Mouse (Mus musculus) MEL (cell line): ENCODE results near the gene Mfsd14b. TPM values are rescaled to one million over a fixed set of nuclear protein-coding genes. Genes with fewer than 3 reads are reported as not detected.

ENCODE experiments used
- DNase-seq: peaks from one replicate; pipeline ENCODE4 v3.0.0; 2011; ENCODE audit warnings: low read depth, low spot score
- H3K27ac ChIP-seq: 2 replicates; pipeline ENCODE4 v1.5.1; 2012; ENCODE audit warnings: low read depth, mild to moderate bottlenecking, control low read depth, low read length, moderate library complexity; ENCODE audit not compliant: control insufficient read depth
- H3K27me3 ChIP-seq, 2 experiments: fragments of 150-350 bp in 1 of 2; sonication (generic) in 1 of 2; 2 replicates each; pipeline ENCODE4 v1.6.1; 2012; ENCODE audit warnings: low read length in 2 of 2, mild to moderate bottlenecking in 2 of 2, improper control_type of control experiment in 1 of 2, moderate library complexity in 1 of 2; ENCODE audit not compliant: insufficient read depth in 2 of 2, control insufficient read depth in 1 of 2
- H3K36me3 ChIP-seq, 2 experiments: 2 replicates each; pipeline ENCODE4 v1.6.1; 2012 to 2014; ENCODE audit warnings: low read length in 2 of 2, improper control_type of control experiment in 1 of 2, inconsistent platforms in 1 of 2, mild to moderate bottlenecking in 1 of 2; ENCODE audit not compliant: insufficient read depth in 2 of 2, control insufficient read depth in 1 of 2
- H3K4me1 ChIP-seq, 2 experiments: fragments of 150-350 bp in 1 of 2; sonication (generic) in 1 of 2; 2 replicates each; pipeline ENCODE4 v1.6.1; 2012; ENCODE audit warnings: low read length in 2 of 2, improper control_type of control experiment in 1 of 2, mild to moderate bottlenecking in 1 of 2; ENCODE audit not compliant: insufficient read depth in 2 of 2, control insufficient read depth in 1 of 2
- H3K4me3 ChIP-seq, 2 experiments: fragments of 150-350 bp in 1 of 2; sonication (generic) in 1 of 2; 2 replicates each; pipeline ENCODE4 v1.5.1; 2012; ENCODE audit warnings: low read depth in 2 of 2, low read length in 2 of 2, mild to moderate bottlenecking in 2 of 2, moderate library complexity in 2 of 2, control low read depth in 1 of 2, improper control_type of control experiment in 1 of 2; ENCODE audit not compliant: control insufficient read depth in 1 of 2, insufficient read depth in 1 of 2
- H3K79me2 ChIP-seq: 2 replicates; pipeline ENCODE4 v1.6.1; 2012; ENCODE audit warnings: mild to moderate bottlenecking, low read length, moderate library complexity; ENCODE audit not compliant: control insufficient read depth, poor library complexity, insufficient read depth
- H3K9ac ChIP-seq: 2 replicates; pipeline ENCODE4 v1.6.1; 2012; ENCODE audit warnings: low read depth, mild to moderate bottlenecking, control low read depth, low read length, moderate library complexity; ENCODE audit not compliant: control insufficient read depth, poor library complexity, severe bottlenecking
- H3K9me3 ChIP-seq: fragments of 150-350 bp; sonication (generic); replicated peaks from 2 replicates; pipeline ENCODE4 v1.6.1; 2012; ENCODE audit warnings: mild to moderate bottlenecking, low read length, improper control_type of control experiment, moderate library complexity; ENCODE audit not compliant: insufficient read depth
- CHD1 ChIP-seq: IDR thresholded peaks from 2 replicates; pipeline ENCODE4 v1.6.1; 2012; ENCODE audit warnings: low read depth, mild to moderate bottlenecking, inconsistent platforms, low read length, improper control_type of control experiment
- CHD2 ChIP-seq: IDR thresholded peaks from 2 replicates; pipeline ENCODE4 v1.6.1; 2011; ENCODE audit warnings: low read length, improper control_type of control experiment
- E2F4 ChIP-seq: IDR thresholded peaks from 2 replicates; pipeline ENCODE4 v1.6.1; 2011; ENCODE audit warnings: low read depth, low read length, improper control_type of control experiment, borderline replicate concordance
- ELF1 ChIP-seq: IDR thresholded peaks from 2 replicates; pipeline ENCODE4 v1.6.1; 2014; ENCODE audit warnings: low read depth, mild to moderate bottlenecking, inconsistent platforms, low read length, improper control_type of control experiment, moderate library complexity
- EP300 ChIP-seq, 2 experiments: IDR thresholded peaks; 2 replicates each; pipeline ENCODE4 v1.6.1; 2011; ENCODE audit warnings: improper control_type of control experiment in 2 of 2, low read length in 2 of 2, low read depth in 1 of 2, mild to moderate bottlenecking in 1 of 2
- ETS1 ChIP-seq: IDR thresholded peaks from 2 replicates; pipeline ENCODE4 v1.6.1; 2012; ENCODE audit warnings: low read depth, mild to moderate bottlenecking, inconsistent platforms, low read length, improper control_type of control experiment, moderate library complexity
- GABPA ChIP-seq: IDR thresholded peaks from 2 replicates; pipeline ENCODE4 v1.6.1; 2012; ENCODE audit warnings: low read depth, mild to moderate bottlenecking, inconsistent platforms, low read length, improper control_type of control experiment, moderate library complexity
- GATA1 ChIP-seq: IDR thresholded peaks from 2 replicates; pipeline ENCODE4 v1.6.1; 2011; ENCODE audit warnings: low read depth, low read length, improper control_type of control experiment
- HCFC1 ChIP-seq: IDR thresholded peaks from 2 replicates; pipeline ENCODE4 v1.6.1; 2012; ENCODE audit warnings: low read depth, mild to moderate bottlenecking, inconsistent platforms, low read length, improper control_type of control experiment, moderate library complexity
- KAT2A ChIP-seq: conservative IDR thresholded peaks from 2 replicates; pipeline ENCODE4 v1.6.1; 2012; ENCODE audit warnings: low read depth, low read length, improper control_type of control experiment, inconsistent platforms
- MAFK ChIP-seq: IDR thresholded peaks from 2 replicates; pipeline ENCODE4 v1.6.1; 2011; ENCODE audit warnings: low read depth, mild to moderate bottlenecking, low read length, improper control_type of control experiment, borderline replicate concordance
- MAX ChIP-seq: IDR thresholded peaks from 2 replicates; pipeline ENCODE4 v1.6.1; 2011; ENCODE audit warnings: low read length, improper control_type of control experiment
- MYC ChIP-seq: IDR thresholded peaks from 2 replicates; pipeline ENCODE4 v1.6.1; 2011; ENCODE audit warnings: low read depth, mild to moderate bottlenecking, low read length, improper control_type of control experiment, moderate library complexity
- NELFE ChIP-seq: IDR thresholded peaks from 2 replicates; pipeline ENCODE4 v1.6.1; 2011; ENCODE audit warnings: low read depth, low read length, improper control_type of control experiment
- NRF1 ChIP-seq: IDR thresholded peaks from 2 replicates; pipeline ENCODE4 v1.6.1; 2014; ENCODE audit warnings: low read depth, mild to moderate bottlenecking, inconsistent platforms, low read length, improper control_type of control experiment, moderate library complexity; ENCODE audit not compliant: poor library complexity, insufficient read depth, severe bottlenecking
- POLR2A ChIP-seq, 2 experiments: IDR thresholded peaks; 2 replicates each; pipeline ENCODE4 v1.6.1; 2011 to 2012; ENCODE audit warnings: low read length in 2 of 2, mild to moderate bottlenecking in 2 of 2, control low read depth in 1 of 2, improper control_type of control experiment in 1 of 2, low read depth in 1 of 2, moderate library complexity in 1 of 2; ENCODE audit not compliant: control insufficient read depth in 1 of 2, insufficient read depth in 1 of 2, poor library complexity in 1 of 2
- POLR2AphosphoS2 ChIP-seq: IDR thresholded peaks from 2 replicates; pipeline ENCODE4 v1.6.1; 2011; ENCODE audit warnings: low read length, improper control_type of control experiment
- POLR2AphosphoS5 ChIP-seq: IDR thresholded peaks from 2 replicates; pipeline ENCODE4 v1.6.1; 2012; ENCODE audit warnings: low read depth, borderline replicate concordance, mild to moderate bottlenecking, inconsistent platforms, low read length, moderate library complexity, mixed read lengths
- RCOR1 ChIP-seq: IDR thresholded peaks from 2 replicates; pipeline ENCODE4 v1.6.1; 2012; ENCODE audit warnings: low read depth, mild to moderate bottlenecking, inconsistent platforms, low read length, improper control_type of control experiment
- SIN3A ChIP-seq: IDR thresholded peaks from 2 replicates; pipeline ENCODE4 v1.6.1; 2012; ENCODE audit warnings: low read length, improper control_type of control experiment, inconsistent platforms
- SMC3 ChIP-seq: IDR thresholded peaks from 2 replicates; pipeline ENCODE4 v1.6.1; 2011; ENCODE audit warnings: low read depth, low read length, improper control_type of control experiment
- TBP ChIP-seq: IDR thresholded peaks from 2 replicates; pipeline ENCODE4 v1.8.0; 2011; ENCODE audit warnings: low read depth, low read length, improper control_type of control experiment
- TCF12 ChIP-seq: IDR thresholded peaks from 2 replicates; pipeline ENCODE4 v1.6.1; 2014; ENCODE audit warnings: low read depth, mild to moderate bottlenecking, inconsistent platforms, low read length, improper control_type of control experiment, moderate library complexity
- USF1 ChIP-seq: IDR thresholded peaks from 2 replicates; pipeline ENCODE4 v1.6.1; 2014; ENCODE audit warnings: low read depth, mild to moderate bottlenecking, inconsistent platforms, low read length, improper control_type of control experiment, moderate library complexity
- USF2 ChIP-seq, 2 experiments: IDR thresholded peaks; 2 replicates each; pipeline ENCODE4 v1.6.1; 2011 to 2012; ENCODE audit warnings: improper control_type of control experiment in 2 of 2, low read length in 2 of 2, borderline replicate concordance in 1 of 2, inconsistent platforms in 1 of 2, low read depth in 1 of 2, mild to moderate bottlenecking in 1 of 2; ENCODE audit not compliant: insufficient read depth in 1 of 2
- ZC3H11A ChIP-seq: IDR thresholded peaks from 2 replicates; pipeline ENCODE4 v1.6.1; 2012; ENCODE audit warnings: low read depth, mild to moderate bottlenecking, inconsistent platforms, low read length, improper control_type of control experiment
- ZKSCAN1 ChIP-seq: IDR thresholded peaks from 2 replicates; pipeline ENCODE4 v1.6.1; 2012; ENCODE audit warnings: low read depth, mild to moderate bottlenecking, inconsistent platforms, low read length, improper control_type of control experiment, moderate library complexity
- ZMIZ1 ChIP-seq: IDR thresholded peaks from 2 replicates; pipeline ENCODE4 v1.6.1; 2012; ENCODE audit warnings: low read depth, mild to moderate bottlenecking, inconsistent platforms, low read length, improper control_type of control experiment, moderate library complexity
- ZNF384 ChIP-seq: IDR thresholded peaks from 2 replicates; pipeline ENCODE4 v1.6.1; 2012; ENCODE audit warnings: low read depth, mild to moderate bottlenecking, inconsistent platforms, low read length, improper control_type of control experiment
- polyA plus RNA-seq, 2 experiments: library from polyadenylated mRNA; stranded (reverse) in 1 of 2; unstranded in 1 of 2; fragments of >175 nt in 1 of 2; fragments of >200 nt in 1 of 2; gene quantifications; 2 replicates each; pipeline versions ENCODE4 v1.2.1 to v1.2.4; 2012; ENCODE audit warnings: low replicate concordance in 2 of 2, low read depth in 1 of 2; ENCODE audit not compliant: insufficient read length in 2 of 2, insufficient read depth in 1 of 2, missing spikeins in 1 of 2
- total RNA-seq: library from RNA; depleted of rRNA; stranded (reverse); fragments of 300-350 nt; gene quantifications from 2 replicates; pipeline ENCODE4 v1.2.3, GENCODE M21; 2012; rRNA removed

Mfsd14b gene
- 45.7 and 47.9 TPM in 2 replicates for total RNA-seq
- 10 to 100 TPM in 1 of 2 experiments, not detected in 1; 48.1 TPM for polyA plus RNA-seq

DNA sequence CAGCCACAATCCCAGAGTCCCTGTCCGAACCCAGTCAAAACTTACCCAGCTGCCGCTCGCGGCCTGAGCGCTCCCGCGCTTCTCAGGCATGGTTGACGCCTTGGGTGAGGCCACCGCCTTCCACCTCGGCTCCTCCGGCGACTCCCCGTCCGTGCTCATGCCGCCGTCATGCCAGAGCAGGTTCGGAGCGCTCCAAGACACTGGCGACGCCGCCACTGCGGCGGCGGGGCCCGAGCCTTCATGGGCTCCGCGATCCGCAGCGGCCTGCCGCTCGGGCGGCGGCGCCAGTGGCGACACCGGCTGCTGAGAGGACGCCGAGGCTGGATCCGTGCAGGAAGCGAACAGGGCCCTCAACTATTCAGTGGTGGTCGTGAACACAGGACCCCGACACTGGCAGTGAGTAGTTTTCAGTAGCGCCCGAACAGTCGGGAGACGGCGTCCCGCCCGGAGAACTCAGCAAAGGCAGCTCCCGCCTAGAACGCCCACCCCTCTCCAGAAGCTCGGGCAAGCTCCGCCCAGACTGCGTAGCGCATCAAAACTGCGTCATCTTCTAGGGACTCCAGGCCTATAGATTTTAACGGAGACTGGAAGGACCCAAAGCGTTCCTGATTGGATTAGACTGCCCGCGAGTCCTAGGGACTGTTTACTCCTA lies at the start of gene Mfsd14b:
Mfsd14b (minus strand) TSS at position 517 of the 652 bp plus-strand sequence.
- Histone ChIP-seq H3K9me3 (no peaks in the 10 kb centered on the region), H3K4me3 (peak within 1 kb of the TSS; percentile 81 to 83), H3K27me3 (no peaks in the 10 kb centered on the region), H3K9ac (peak within 1 kb of the TSS; percentile 99), H3K4me1 (peaks cover 3 to 9% of the 10 kb centered on the region in 2 experiments; a peak in 2 of 4 replicates), H3K36me3 (peaks cover 2 to 23% of the 10 kb centered on the region in 2 experiments; a peak in 3 of 4 replicates), H3K27ac (peak within 1 kb of the TSS; percentile 77), H3K79me2 (peaks cover 32% of the 10 kb centered on the region)
- DNase-seq: peak; percentile 96
- no peak for TF ChIP-seq POLR2AphosphoS5
- peak; percentile 76 for TF ChIP-seq SIN3A
- 0 out of 2 replicates have a peak, but pooled peaks have one; percentile 34 for TF ChIP-seq CHD1
- peak; percentile 64 for TF ChIP-seq KAT2A
- TF ChIP-seq USF2 (IDR thresholded peaks at IDR 0.05; ENCODE audit: borderline replicate concordance in 1 of 2, insufficient read depth in 1 of 2, low read depth in 1 of 2, low read length in 2 of 2): no peak
- peak; percentile 43 to 84; a peak in 3 of 4 replicates for TF ChIP-seq POLR2A (IDR thresholded peaks at IDR 0.05; ENCODE audit: control insufficient read depth in 1 of 2, insufficient read depth in 1 of 2, low read depth in 1 of 2, low read length in 2 of 2, poor library complexity in 1 of 2)
- peak; percentile 22; the same call in 1 of the 2 replicates for TF ChIP-seq MAX
- TF ChIP-seq SMC3: no peak
- TF ChIP-seq ETS1: no peak
- no peak for TF ChIP-seq ZKSCAN1
- TF ChIP-seq GABPA: no peak
- no peak for TF ChIP-seq MAFK
- TF ChIP-seq E2F4: peak; percentile 69; the same call in 1 of the 2 replicates
- peak; percentile 51; the same call in 1 of the 2 replicates for TF ChIP-seq NRF1
- no peak for TF ChIP-seq USF1
- peak; percentile 65; the same call in 1 of the 2 replicates for TF ChIP-seq NELFE
- no peak for TF ChIP-seq ZNF384
- no peak for TF ChIP-seq RCOR1
- TF ChIP-seq EP300 (IDR thresholded peaks at IDR 0.05; ENCODE audit: low read depth in 1 of 2, low read length in 2 of 2): peak in 1 of 2 experiments; percentile 21; a peak in 2 of 4 replicates
- no peak for TF ChIP-seq GATA1
- peak; percentile 30; the same call in 1 of the 2 replicates for TF ChIP-seq ZC3H11A
- TF ChIP-seq MYC: no peak
- peak; percentile 53 for TF ChIP-seq TCF12
- peak; percentile 64 for TF ChIP-seq POLR2AphosphoS2
- TF ChIP-seq TBP: peak; percentile 78
- TF ChIP-seq ZMIZ1: peak; percentile 62; the same call in 1 of the 2 replicates
- peak; percentile 90 for TF ChIP-seq HCFC1
- TF ChIP-seq ELF1: peak; percentile 39; the same call in 1 of the 2 replicates
- TF ChIP-seq CHD2: no peak
